Mouse (Mus musculus): Measurements from ENCODE around the gene Fam217a.

- no peak for TF ChIP-seq EP300 (IDR thresholded peaks at IDR 0.05)
- no peak for TF ChIP-seq CTCF (IDR thresholded peaks at IDR 0.05)
Measured at GRCm38 (mm10) chr13:34960996-34961770, 37.1 kb upstream of the Fam217a start.

Measured in lung, postnatal 0 days (tissue).